Mouse (Mus musculus): ENCODE data around the gene Slc4a8.

- TF ChIP-seq POLR2A (IDR thresholded peaks at IDR 0.05; ENCODE audit: control insufficient read depth, low read depth, low read length) = no peak
- no peak for TF ChIP-seq CTCF (IDR thresholded peaks at IDR 0.05; ENCODE audit: control insufficient read depth, insufficient read depth, insufficient replicate concordance, low read depth, low read length)
Measured at GRCm38 (mm10) chr15:100720066-100720465, 41.5 kb upstream of the Slc4a8 start.
